Mouse (Mus musculus): ENCODE data around the gene Sgk1.
A peak's percentile ranks its signal among the peaks of the same experiment; 100 is the strongest.

Sgk1 gene

GRCm38 (mm10) chr10:21918016-21918749 is 36.2 kb downstream of the Sgk1 start:
- DNase-seq (ENCODE audit: low spot score): no peak

GRCm38 (mm10) chr10:21918750-21919145 is 36.8 kb downstream of the Sgk1 start:
- DNase-seq (ENCODE audit: low spot score): no peak

GRCm38 (mm10) chr10:21920611-21921010 is 38.6 kb downstream of the Sgk1 start:
- DNase-seq (ENCODE audit: low spot score): no peak

DNA sequence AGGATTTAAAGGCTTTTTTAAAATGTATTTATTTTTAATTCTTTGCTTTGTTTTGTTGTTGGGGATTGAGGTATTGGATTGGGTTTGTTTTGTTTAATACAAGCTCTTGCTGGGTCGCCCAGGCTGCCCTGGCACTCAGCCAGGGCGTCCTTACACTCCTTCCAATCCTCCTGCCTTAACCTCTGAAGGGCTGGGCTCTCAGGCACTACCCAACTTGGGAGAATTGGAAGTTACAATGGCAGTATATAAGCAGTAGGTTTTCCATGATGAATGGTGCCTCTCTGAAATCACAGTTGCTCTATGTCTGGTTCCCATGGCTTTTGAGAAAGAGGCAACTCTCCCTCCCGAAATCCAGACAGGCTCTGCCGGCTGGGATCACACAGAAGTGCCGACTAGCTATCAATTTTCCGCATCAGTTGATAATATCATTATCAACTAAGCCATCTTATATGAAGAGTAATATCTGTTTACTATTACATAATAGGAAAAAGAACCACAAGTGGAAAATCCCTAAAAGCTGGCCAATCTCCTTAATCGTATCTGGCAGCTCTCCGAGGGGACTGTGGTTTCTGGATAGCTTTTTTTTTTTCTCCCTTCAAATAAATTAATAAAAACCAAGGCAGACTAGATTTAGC is 40.8 kb downstream of the Sgk1 start:
- no peak for DNase-seq (ENCODE audit: low spot score)

DNA sequence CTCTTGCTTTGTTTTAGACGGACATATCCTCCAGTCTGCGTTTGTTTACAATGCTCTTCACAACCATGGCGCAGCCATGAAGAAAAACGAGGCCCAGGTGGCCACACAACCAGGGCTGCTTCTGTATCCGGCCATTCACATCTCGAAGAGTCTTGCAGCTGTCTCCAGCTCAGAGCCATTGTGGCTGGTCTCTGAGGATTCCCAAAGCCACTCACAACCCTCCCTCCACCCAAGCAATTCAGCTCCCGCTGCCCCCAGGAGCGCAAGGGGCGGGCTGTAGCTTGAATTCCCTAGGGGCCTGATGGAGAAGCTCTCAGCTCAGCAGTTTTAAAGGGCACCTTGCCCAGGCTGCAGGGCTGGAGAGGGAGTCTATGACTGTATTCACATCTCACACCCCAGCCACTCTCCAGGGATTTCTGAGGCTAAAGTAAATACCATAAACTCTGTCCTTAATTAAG is 41.5 kb downstream of the Sgk1 start:
- DNase-seq (ENCODE audit: low spot score): no peak

GRCm38 (mm10) chr10:21924051-21924720 is 42.2 kb downstream of the Sgk1 start:
- DNase-seq (ENCODE audit: low spot score): no peak

DNA sequence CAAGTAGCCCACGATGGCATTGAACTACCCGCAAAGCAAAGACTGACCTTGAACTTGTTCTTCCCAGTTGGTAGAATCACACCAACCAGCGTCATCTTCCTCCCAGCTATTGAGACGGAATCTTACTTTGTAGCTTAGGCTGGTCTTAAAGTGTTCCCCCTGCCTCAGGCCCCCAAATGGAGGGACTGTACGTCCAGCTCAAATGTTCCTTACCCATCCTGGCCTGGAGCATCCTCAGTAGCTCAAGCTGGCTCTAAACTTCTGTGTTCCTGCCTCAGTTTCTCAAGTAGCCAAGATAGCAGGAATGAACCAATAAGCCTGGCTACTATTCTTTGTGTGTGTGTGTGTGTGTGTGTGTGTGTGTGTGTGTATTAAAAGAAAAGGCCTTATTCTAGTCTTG is 45.0 kb downstream of the Sgk1 start:
- DNase-seq (ENCODE audit: low spot score): no peak

GRCm38 (mm10) chr10:21930781-21931380 is 48.9 kb downstream of the Sgk1 start:
- DNase-seq (ENCODE audit: low spot score): no peak

- no peak for DNase-seq (ENCODE audit: low spot score)
These were observed 50.8 kb downstream of the Sgk1 start for GRCm38 (mm10) chr10:21932791-21933190.

DNA sequence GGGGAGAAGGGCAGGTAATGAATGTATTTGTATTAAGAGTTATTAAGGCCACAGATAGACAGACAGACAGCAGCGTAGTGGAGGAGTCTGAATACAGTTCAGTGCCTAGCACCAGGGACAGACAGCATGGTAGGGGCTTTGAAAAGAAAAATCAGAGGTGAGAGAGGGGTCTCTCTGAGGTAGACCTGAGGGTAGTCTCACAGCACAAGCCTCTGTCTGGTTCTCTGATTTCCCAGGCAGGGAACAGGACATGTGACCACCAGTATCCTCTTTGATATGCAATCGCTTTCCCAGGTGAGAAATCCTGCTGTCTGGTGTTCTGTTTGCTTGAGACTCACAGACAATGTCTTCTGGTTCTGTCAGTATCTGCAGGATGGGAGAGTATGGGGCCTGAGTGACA is 52.8 kb downstream of the Sgk1 start:
- DNase-seq (ENCODE audit: low spot score): no peak

GRCm38 (mm10) chr10:21936513-21937221 is 54.7 kb downstream of the Sgk1 start:
- DNase-seq (ENCODE audit: low spot score): peak; percentile 86

DNA sequence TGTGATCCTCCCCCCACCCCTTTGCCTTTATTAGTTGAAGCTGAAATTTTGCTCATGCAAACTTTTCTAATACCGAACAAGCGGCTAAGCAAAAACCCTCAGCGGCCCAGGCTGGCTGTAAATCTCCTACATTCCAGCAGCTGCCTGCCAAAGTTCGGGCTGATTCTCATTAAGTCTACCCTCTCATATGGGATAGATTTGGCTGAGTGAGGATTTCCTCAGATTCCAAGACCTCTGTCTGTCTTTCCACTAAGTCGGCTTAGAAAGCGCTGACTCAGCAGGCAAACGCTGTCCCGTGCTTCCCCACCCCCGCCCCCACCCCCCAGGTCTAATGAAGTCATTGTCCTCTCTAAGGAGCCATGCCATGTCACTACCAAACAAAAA is 55.2 kb downstream of the Sgk1 start:
- peak; percentile 85 for DNase-seq (ENCODE audit: low spot score)

- DNase-seq (ENCODE audit: low spot score): no peak
These were observed 56.2 kb downstream of the Sgk1 start for GRCm38 (mm10) chr10:21938166-21938565.

DNA sequence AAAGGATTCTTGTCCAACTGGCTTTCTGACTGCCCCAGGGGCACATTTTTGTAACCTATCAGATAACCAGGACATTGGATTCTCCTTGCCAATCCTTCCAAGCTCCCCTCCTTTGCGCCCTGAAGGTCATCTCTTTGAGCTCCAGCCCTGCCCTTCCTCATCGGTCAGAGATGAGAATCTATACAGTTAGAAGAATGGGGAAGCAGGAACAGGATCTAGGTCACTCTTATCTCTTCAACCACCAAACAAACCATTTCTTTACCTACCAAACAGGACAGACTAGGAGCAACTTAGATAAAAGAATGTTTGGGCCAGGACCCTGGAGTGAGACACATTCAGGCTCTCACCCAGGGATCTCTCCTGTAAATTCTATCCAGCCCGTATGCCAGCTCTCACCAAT is 59.3 kb downstream of the Sgk1 start:
- DNase-seq (ENCODE audit: low spot score): no peak

GRCm38 (mm10) chr10:21943145-21943700 is 61.2 kb downstream of the Sgk1 start:
- DNase-seq (ENCODE audit: low spot score): no peak

DNA sequence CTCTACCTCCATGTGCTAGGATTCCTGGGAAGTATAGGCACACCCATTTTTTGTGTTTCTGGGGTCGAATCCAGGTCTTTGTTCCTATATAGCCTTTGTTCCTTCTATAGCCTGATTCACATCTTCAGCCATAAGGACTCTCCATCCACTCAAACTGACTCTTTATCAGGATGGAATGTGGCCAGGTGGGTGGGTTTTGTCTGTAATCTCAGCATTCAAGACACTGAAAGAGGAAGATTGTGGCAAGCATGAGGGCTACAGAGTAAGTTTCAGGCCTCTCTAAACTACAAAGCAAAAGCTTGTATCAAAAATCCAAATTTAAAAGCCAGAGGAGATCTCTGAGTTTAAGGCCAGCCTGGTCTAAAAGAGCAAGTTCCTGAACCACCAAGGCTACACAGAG is 63.2 kb downstream of the Sgk1 start:
- DNase-seq (ENCODE audit: low spot score): no peak

DNA sequence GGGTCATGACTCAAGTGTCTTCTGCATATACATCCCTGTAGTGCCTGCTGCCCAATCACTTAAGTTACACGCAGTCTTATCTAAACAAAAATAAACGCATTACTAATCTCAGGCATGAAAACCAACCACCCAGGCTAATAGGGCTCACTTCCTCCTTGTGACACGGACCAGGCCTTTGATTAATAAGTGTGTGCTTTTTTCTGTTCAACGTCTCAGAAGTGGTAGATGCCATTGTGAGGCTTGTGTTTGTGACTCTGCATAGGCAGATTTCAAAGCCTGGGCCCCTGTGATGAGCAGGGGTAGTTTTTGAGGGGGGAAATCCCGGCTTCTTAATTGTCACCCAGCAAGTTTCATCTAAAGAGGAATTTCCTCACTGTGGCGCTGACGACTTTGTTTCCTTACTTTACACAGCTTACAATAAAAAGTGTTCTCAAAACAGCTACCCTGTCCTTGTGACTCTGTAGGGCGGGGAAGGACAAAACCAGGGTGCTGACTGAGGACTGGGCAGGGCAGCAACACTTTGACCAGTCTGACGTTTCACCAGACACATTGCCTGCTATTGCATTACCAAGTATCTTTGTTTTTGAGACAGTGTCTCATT is 64.9 kb downstream of the Sgk1 start:
- no peak for DNase-seq (ENCODE audit: low spot score)

DNA sequence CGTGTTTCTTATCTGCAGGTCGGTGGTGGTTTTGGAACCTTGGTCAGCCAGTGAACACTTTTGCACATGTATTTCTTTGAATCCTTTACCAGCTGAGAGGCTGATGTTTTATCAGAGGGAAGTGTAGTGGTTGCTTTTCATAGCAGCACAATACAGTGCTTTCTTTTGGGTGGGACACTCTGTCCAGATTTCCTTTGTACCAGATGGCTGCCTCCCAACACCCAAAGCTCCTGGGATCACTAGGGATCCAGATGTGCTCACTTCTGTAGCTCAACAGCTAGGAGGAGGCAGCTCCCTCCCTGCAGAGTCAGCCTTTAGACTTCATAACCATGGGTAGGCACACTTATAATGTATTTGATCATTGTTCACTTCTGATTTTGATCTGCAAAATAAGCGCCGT is 70.5 kb downstream of the Sgk1 start:
- no peak for DNase-seq (ENCODE audit: low spot score)

GRCm38 (mm10) chr10:21961111-21961510 is 79.1 kb downstream of the Sgk1 start:
- no peak for DNase-seq (ENCODE audit: low spot score)

DNA sequence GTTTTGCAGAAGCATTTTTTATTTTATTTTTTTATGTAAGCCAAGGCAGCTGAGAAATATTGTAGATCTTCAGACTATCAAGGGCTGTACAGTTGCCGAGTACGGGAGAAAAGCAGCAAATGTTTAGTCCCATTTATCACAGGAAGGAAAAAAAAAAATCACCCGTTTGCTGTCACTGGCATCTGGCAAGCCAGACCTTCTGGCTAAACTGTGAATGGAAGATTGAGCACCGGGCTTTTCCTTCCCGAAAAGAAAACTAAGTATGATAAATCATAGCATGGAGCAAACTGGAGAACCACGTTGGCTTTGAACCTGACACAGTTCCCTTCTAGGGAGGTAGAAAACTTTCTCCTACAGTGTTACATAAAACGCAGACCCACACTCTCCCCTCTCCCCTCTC is 81.0 kb downstream of the Sgk1 start:
- DNase-seq (ENCODE audit: low spot score): no peak

- DNase-seq (ENCODE audit: low spot score): no peak
These were observed 91.7 kb downstream of the Sgk1 start for GRCm38 (mm10) chr10:21973676-21974075.
